Mouse (Mus musculus) urinary bladder, postnatal 0 days (tissue): ENCODE data around the gene Got2. TPM values are rescaled to one million over a fixed set of nuclear protein-coding genes. Genes with fewer than 3 reads are reported as not detected.

ENCODE experiments used
- polyA plus RNA-seq: library from polyadenylated mRNA; unstranded; fragments of >200 nt; fragmentation: Nextera tagmentation; extraction: Ambion mirVana; gene quantifications from 2 replicates; pipeline ENCODE4 v1.2.1, GENCODE M21; 2015

Got2 gene
- 85.9 and 96.9 TPM in 2 replicates for polyA plus RNA-seq

GRCm38 (mm10) chr8:95888285-95889136 is at the start of gene Got2:
Gene Got2, minus strand, starts transcription at chr8:95888547.

DNA sequence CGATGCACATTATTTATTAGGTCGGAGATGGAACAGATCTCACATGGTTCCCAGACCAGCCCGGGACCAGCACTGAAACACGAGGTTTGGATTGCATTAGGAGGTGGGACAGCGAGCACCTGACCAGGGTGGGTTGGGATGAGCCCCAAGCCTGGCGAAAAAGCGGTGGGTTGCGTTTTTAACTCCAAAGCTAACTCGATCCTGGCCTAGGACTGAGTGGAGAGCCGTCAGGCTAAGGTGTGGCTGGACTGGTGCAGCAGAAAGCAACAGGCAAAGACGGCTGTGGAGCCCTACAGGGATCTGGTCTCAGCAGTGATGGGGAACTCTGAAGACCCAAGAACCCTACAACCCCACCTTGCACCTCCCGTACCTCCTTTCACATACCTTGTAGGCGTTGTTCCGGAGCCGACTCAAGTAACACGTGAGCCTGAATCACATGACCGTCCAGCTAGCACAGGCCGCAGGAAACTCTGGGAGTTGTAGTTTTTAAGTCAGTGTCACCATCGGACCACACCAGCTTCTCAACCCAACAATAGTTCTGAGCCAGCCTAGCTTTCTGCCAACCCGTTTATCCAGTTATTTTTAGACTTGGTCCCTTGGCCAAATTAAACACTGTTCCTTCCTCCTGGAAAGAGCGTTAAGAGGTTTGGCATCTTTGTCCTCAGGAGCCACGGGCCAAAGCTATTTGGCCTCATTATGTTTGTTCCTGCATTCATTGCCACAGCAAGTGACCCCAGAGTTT is 35.1 kb downstream of the Got2 start, which contains the start of gene Slc38a7:
Gene Slc38a7, minus strand, starts transcription at position 438 of the 742 bp plus-strand sequence.

GRCm38 (mm10) chr8:95825162-95825561 is 63.2 kb downstream of the Got2 start, which contains the start of gene Sap18b:
Gene Sap18b, plus strand, starts transcription at chr8:95825346.

Other genes with a start within 250 kb of the Got2 start
- 17.6 and 25.0 TPM in 2 replicates for gene Ndrg4, start 211.6 kb downstream of the Got2 start, polyA plus RNA-seq
- 14.0 and 17.8 TPM in 2 replicates for gene Setd6, start 172.7 kb downstream of the Got2 start, polyA plus RNA-seq
- gene Cnot1, start 81.1 kb downstream of the Got2 start, polyA plus RNA-seq: 19.4 and 20.9 TPM in 2 replicates
- gene Sap18b, start 63.2 kb downstream of the Got2 start, polyA plus RNA-seq: 310 and 377 TPM in 2 replicates
- 11.8 and 12.5 TPM in 2 replicates for gene Slc38a7, start 35.0 kb downstream of the Got2 start, polyA plus RNA-seq